Mouse (Mus musculus): ENCODE results near the gene Rab20. TPM values are rescaled to one million over a fixed set of nuclear protein-coding genes. Genes with fewer than 3 reads are reported as not detected.
A peak's percentile ranks its signal among the peaks of the same experiment; 100 is the strongest.

Rab20 gene
- polyA plus RNA-seq, 1 experiment = 1.2 TPM

GRCm38 (mm10) chr8:11460934-11461333, 17.6 kb downstream of the Rab20 start:
- no peak for TF ChIP-seq CTCF (IDR thresholded peaks at IDR 0.05; ENCODE audit: extremely low read depth, insufficient read depth, low read length)
- no peak for TF ChIP-seq POLR2A (IDR thresholded peaks at IDR 0.05; ENCODE audit: extremely low read depth, insufficient read depth, low read length)
- H3K4me3 ChIP-seq (ENCODE audit: insufficient read depth, low read length) = no peak overlapping the region
- peaks cover 3% of the 10 kb centered on the region; the same call in 1 of the 2 replicates for H3K4me1 ChIP-seq (ENCODE audit: control insufficient read depth, insufficient read depth, low read length)
- no peak overlapping the region for H3K27ac ChIP-seq (ENCODE audit: insufficient read depth, low read length)

GRCm38 (mm10) chr8:11459016-11459415, 19.5 kb downstream of the Rab20 start:
- Histone ChIP-seq H3K4me3 (ENCODE audit: insufficient read depth, low read length) (no peak overlapping the region), H3K27ac (ENCODE audit: insufficient read depth, low read length) (no peak overlapping the region), H3K4me1 (ENCODE audit: control insufficient read depth, insufficient read depth, low read length) (peaks cover 4% of the 10 kb centered on the region; the same call in 1 of the 2 replicates)
- no peak for TF ChIP-seq POLR2A (IDR thresholded peaks at IDR 0.05; ENCODE audit: extremely low read depth, insufficient read depth, low read length)
- TF ChIP-seq CTCF (IDR thresholded peaks at IDR 0.05; ENCODE audit: extremely low read depth, insufficient read depth, low read length) = no peak

GRCm38 (mm10) chr8:11457981-11458836, 20.3 kb downstream of the Rab20 start:
- Histone ChIP-seq H3K27ac (ENCODE audit: insufficient read depth, low read length) (no peak overlapping the region), H3K4me3 (ENCODE audit: insufficient read depth, low read length) (no peak overlapping the region), H3K4me1 (ENCODE audit: control insufficient read depth, insufficient read depth, low read length) (peaks cover 4% of the 10 kb centered on the region; the same call in 1 of the 2 replicates)
- TF ChIP-seq CTCF (IDR thresholded peaks at IDR 0.05; ENCODE audit: extremely low read depth, insufficient read depth, low read length) (no peak), POLR2A (IDR thresholded peaks at IDR 0.05; ENCODE audit: extremely low read depth, insufficient read depth, low read length) (no peak)

GRCm38 (mm10) chr8:11457278-11457677, 21.2 kb downstream of the Rab20 start:
- Histone ChIP-seq H3K4me3 (ENCODE audit: insufficient read depth, low read length) (no peak overlapping the region), H3K27ac (ENCODE audit: insufficient read depth, low read length) (no peak overlapping the region), H3K4me1 (ENCODE audit: control insufficient read depth, insufficient read depth, low read length) (peaks cover 8% of the 10 kb centered on the region)
- TF ChIP-seq POLR2A (IDR thresholded peaks at IDR 0.05; ENCODE audit: extremely low read depth, insufficient read depth, low read length) = no peak
- no peak for TF ChIP-seq CTCF (IDR thresholded peaks at IDR 0.05; ENCODE audit: extremely low read depth, insufficient read depth, low read length)

DNA sequence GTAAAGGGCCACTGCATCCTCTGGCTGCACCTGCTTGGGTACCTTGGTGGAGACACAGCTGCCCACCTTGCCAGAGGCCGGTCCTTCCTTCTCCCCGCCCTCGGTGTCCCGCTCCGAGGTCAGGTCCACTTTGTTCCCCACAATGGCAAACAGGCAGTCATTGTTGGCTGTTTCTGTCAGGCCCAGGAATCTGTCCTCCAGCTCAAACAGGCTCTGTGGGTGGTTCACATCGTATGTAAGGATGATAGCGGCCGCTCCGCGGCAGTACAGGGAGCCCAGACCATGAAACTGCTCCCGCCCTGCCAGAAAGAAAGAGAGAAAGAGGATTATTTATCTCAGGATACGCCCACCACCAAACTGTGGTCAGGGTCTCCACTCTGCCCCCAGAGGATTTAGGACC, 24.3 kb downstream of the Rab20 start:
- no peak overlapping the region for H3K27ac ChIP-seq (ENCODE audit: insufficient read depth, low read length)
- no peak for TF ChIP-seq CTCF (IDR thresholded peaks at IDR 0.05; ENCODE audit: extremely low read depth, insufficient read depth, low read length)
- TF ChIP-seq POLR2A (IDR thresholded peaks at IDR 0.05; ENCODE audit: extremely low read depth, insufficient read depth, low read length) = no peak
- H3K4me1 ChIP-seq (ENCODE audit: control insufficient read depth, insufficient read depth, low read length) = peaks cover 8% of the 10 kb centered on the region
- no peak overlapping the region for H3K4me3 ChIP-seq (ENCODE audit: insufficient read depth, low read length)

DNA sequence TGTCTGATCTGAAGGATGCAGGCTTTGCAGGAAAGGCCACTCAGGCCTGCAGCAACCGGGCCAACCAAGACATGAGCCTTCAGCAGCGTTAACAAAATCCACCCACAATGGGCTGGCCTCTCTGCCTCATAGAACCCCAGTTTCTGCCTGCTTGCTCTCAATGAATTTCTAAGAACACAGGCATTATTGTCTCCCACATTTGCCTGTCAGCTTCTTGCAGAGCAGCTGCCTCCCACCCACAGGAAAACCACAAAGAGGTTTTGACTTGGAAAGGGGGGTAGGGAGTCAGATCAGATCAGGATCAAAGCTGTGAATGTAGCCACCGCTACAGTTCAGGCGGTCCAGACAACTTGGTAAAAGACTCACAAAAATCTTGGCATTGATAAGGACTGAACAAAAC, 25.5 kb downstream of the Rab20 start:
- Histone ChIP-seq H3K4me1 (ENCODE audit: control insufficient read depth, insufficient read depth, low read length) (peaks cover 6% of the 10 kb centered on the region), H3K27ac (ENCODE audit: insufficient read depth, low read length) (no peak overlapping the region), H3K4me3 (ENCODE audit: insufficient read depth, low read length) (no peak overlapping the region)
- TF ChIP-seq POLR2A (IDR thresholded peaks at IDR 0.05; ENCODE audit: extremely low read depth, insufficient read depth, low read length) = no peak
- TF ChIP-seq CTCF (IDR thresholded peaks at IDR 0.05; ENCODE audit: extremely low read depth, insufficient read depth, low read length) = no peak

DNA sequence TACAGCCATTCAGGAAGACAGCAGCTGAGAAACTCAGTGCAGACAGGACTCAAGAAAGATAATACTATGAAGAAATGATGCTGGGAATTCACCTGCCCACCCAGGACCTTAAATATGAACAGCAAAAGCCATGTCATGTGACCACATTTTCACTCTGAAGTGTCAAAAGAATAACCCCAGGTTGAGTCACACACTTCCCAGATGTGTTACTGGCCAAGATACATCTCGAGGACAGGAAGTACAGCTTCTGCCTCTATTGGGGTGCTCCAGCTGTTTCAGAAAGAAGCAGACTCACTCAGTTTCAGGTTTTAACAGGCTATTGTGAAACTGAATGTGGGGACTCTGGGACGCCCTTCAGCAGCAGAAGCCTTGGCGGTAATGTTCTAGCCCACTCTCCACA, 26.0 kb downstream of the Rab20 start:
- Histone ChIP-seq H3K4me3 (ENCODE audit: insufficient read depth, low read length) (no peak overlapping the region), H3K4me1 (ENCODE audit: control insufficient read depth, insufficient read depth, low read length) (peaks cover 6% of the 10 kb centered on the region), H3K27ac (ENCODE audit: insufficient read depth, low read length) (no peak overlapping the region)
- TF ChIP-seq POLR2A (IDR thresholded peaks at IDR 0.05; ENCODE audit: extremely low read depth, insufficient read depth, low read length) (no peak), CTCF (IDR thresholded peaks at IDR 0.05; ENCODE audit: extremely low read depth, insufficient read depth, low read length) (no peak)

DNA sequence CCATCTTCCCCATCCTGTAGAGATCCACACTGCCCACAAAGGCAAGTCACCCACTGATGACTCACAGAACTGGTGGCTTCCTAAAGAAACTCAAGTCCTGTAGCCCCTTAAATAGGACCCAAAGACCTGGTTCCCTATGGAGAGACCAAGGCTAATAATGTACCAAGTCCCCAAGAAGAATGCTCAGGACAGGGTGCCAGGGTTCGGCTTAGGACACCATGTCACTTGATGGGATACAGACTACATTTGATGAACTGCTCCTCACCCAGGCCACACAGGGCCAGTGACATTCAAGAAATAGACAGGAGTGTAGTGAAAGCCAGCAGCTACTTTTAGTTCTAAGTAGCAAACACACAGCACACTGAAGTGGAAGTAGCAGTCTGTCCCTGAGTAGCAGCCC, 26.4 kb downstream of the Rab20 start:
- Histone ChIP-seq H3K4me3 (ENCODE audit: insufficient read depth, low read length) (no peak overlapping the region), H3K4me1 (ENCODE audit: control insufficient read depth, insufficient read depth, low read length) (peaks cover 6% of the 10 kb centered on the region), H3K27ac (ENCODE audit: insufficient read depth, low read length) (no peak overlapping the region)
- TF ChIP-seq CTCF (IDR thresholded peaks at IDR 0.05; ENCODE audit: extremely low read depth, insufficient read depth, low read length) (no peak), POLR2A (IDR thresholded peaks at IDR 0.05; ENCODE audit: extremely low read depth, insufficient read depth, low read length) (no peak)

GRCm38 (mm10) chr8:11450184-11451113, 28.1 kb downstream of the Rab20 start:
- Histone ChIP-seq H3K4me1 (ENCODE audit: control insufficient read depth, insufficient read depth, low read length) (peaks cover 6% of the 10 kb centered on the region), H3K27ac (ENCODE audit: insufficient read depth, low read length) (no peak overlapping the region), H3K4me3 (ENCODE audit: insufficient read depth, low read length) (no peak overlapping the region)
- no peak for TF ChIP-seq POLR2A (IDR thresholded peaks at IDR 0.05; ENCODE audit: extremely low read depth, insufficient read depth, low read length)
- peak; percentile 71 for TF ChIP-seq CTCF (IDR thresholded peaks at IDR 0.05; ENCODE audit: extremely low read depth, insufficient read depth, low read length)
